Mouse (Mus musculus) bone marrow, adult 2 months (tissue): Measurements from ENCODE around the gene Slc2a9. TPM values are rescaled to one million over a fixed set of nuclear protein-coding genes. Genes with fewer than 3 reads are reported as not detected.

Experiments
- H3K27ac ChIP-seq: fragments of 200-500 bp; 2 replicates; pipeline ENCODE4 v1.5.1; 2012; ENCODE audit warnings: low read depth, mild to moderate bottlenecking, control low read depth, inconsistent platforms, low read length; ENCODE audit not compliant: control insufficient read depth, poor library complexity, insufficient read depth
- H3K4me1 ChIP-seq: fragments of 200-500 bp; 2 replicates; pipeline ENCODE4 v1.6.1; 2011; ENCODE audit warnings: low read length; ENCODE audit not compliant: control insufficient read depth, insufficient read depth
- H3K4me3 ChIP-seq: fragments of 200-500 bp; replicated peaks from 2 replicates; pipeline ENCODE3; 2011; ENCODE audit warnings: mild to moderate bottlenecking, low read depth, low read length, control low read depth; ENCODE audit not compliant: control insufficient read depth
- CTCF ChIP-seq: fragments of 200-500 bp; IDR thresholded peaks from 2 replicates; pipeline ENCODE4 v1.5.1; 2011; ENCODE audit warnings: low read length, control low read depth; ENCODE audit not compliant: control insufficient read depth, insufficient read depth
- POLR2A ChIP-seq: fragments of 200-500 bp; IDR thresholded peaks from 2 replicates; pipeline ENCODE4 v1.6.1; 2011; ENCODE audit warnings: low read depth, mild to moderate bottlenecking, control low read depth, low read length, borderline replicate concordance; ENCODE audit not compliant: control insufficient read depth
- WGBS: fragments of 180-500 bp; shearing (Covaris S2); methylation state at CpG from one replicate; pipeline ENCODE4 v1.1.7; 2018; 5-methylcytosine and 5-hydroxymethylcytosine counted together
- polyA plus RNA-seq: library from polyadenylated mRNA; stranded (reverse); fragments of >200 nt; gene quantifications from 2 replicates; pipeline ENCODE4 v1.2.4, GENCODE M21; 2011; ENCODE audit warnings: low replicate concordance; ENCODE audit not compliant: missing spikeins, insufficient read depth, insufficient read length

Gene Slc2a9
- polyA plus RNA-seq: 3.0 and 11.1 TPM in 2 replicates

DNA sequence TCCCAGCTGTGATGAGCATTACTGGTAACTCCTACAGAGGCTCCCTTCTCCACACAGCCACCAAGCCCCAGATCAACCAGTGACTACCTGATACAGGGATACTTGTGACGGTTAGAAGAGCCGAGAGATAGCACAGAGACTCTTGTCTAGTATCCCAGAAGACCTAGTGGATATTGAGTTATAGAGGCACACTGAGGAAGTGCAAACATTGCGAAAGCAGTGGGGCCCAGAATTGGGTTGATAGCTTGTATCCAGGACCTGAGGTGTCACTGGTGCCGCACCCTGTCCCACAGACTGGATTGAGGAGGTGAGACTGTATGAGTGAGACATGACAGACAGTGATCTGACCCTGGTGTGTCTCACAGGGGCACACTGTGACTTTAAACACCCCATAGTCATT lies at the start of gene Slc2a9:
Gene Slc2a9 (minus strand): TSS at position 152 of the 400 bp plus-strand sequence.
- TF ChIP-seq CTCF (no peak), POLR2A (no peak)
- WGBS: 36% methylated on average over 4 of the region's 4 CpGs
- Histone ChIP-seq H3K4me3 (peak within 1 kb of the TSS; percentile 43), H3K4me1 (peaks cover 18% of the 10 kb centered on the region), H3K27ac (peak within 1 kb of the TSS; percentile 55)

DNA sequence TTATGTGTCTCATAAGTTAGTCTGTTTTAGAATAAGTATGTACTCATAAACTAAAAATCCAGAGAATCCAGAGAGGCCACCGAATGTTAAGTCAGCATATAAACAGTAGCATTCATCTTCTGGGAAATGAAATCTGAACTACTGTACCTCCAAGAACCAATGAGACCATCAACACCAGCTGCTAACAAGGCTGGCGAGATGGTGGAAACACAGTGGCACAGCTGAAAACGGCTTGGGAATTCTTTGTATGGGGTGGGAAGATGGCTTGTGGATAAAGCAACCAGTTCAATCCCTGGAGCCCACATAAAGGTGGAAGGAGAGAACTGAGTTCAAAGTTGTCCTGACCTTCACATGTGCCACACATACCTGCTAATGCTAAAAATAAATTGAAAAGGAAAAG lies 49.7 kb upstream of the Slc2a9 start:
- no peak overlapping the region for H3K4me3 ChIP-seq
- TF ChIP-seq CTCF: no peak
- no peak for TF ChIP-seq POLR2A
- no peak overlapping the region for H3K27ac ChIP-seq
- 84% methylated on average over 3 of the region's 3 CpGs for WGBS
- H3K4me1 ChIP-seq: no peaks in the 10 kb centered on the region

DNA sequence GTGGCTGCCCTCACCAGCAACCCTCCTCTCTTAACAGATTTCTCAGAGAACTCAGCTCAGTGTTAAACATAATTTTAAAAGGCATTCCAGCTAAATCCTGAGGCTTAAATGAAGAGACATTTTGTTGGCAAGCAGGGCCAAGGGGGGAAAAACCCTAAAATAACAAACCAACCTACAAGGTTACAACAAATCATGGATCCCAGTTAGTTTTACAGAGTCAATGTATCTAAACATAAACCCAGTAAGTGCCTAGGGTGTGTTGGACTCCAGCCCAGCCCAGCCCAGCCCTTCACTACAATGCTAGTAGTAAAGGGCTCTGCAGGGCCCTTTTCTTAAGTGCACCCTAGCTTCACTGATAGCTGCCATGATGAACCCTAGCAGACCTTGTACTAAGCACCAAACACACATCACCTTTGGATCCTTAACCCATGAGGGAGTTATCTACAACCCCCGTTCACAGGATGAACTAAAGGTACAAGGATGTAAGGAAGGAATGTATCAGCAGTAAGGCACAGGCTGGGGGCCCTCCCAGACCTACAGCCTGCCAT lies 47.4 kb upstream of the Slc2a9 start:
- no peaks in the 10 kb centered on the region for H3K4me1 ChIP-seq
- TF ChIP-seq CTCF: no peak
- WGBS: 82% methylated on average over 1 of the region's 1 CpGs
- no peak overlapping the region for H3K4me3 ChIP-seq
- H3K27ac ChIP-seq: no peak overlapping the region

DNA sequence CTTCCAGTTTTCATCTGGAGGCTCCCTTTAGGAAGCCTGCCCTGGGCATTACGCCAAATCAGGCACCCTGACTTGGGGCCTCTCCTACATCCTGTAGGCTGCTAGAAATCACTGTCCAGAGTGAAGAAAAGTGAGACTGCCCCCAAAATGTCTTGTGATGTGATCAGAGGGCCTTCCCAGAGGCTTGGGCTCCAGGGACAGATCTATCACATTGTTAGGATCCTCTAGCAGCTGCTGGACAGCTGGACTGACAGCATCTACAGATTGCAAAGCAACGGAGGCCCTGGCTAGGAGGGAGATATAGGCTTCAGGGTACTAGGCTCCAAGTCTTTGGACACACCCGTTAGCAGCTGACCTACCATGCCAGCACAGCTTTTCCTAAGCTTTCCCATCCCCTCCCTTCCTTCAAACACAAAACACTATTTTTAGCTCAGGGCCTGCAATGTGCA lies 46.5 kb upstream of the Slc2a9 start:
- WGBS: 78% methylated on average over 3 of the region's 3 CpGs
- TF ChIP-seq POLR2A (no peak), CTCF (no peak)
- H3K4me1 ChIP-seq: no peaks in the 10 kb centered on the region
- H3K4me3 ChIP-seq: no peak overlapping the region
- no peak overlapping the region for H3K27ac ChIP-seq

DNA sequence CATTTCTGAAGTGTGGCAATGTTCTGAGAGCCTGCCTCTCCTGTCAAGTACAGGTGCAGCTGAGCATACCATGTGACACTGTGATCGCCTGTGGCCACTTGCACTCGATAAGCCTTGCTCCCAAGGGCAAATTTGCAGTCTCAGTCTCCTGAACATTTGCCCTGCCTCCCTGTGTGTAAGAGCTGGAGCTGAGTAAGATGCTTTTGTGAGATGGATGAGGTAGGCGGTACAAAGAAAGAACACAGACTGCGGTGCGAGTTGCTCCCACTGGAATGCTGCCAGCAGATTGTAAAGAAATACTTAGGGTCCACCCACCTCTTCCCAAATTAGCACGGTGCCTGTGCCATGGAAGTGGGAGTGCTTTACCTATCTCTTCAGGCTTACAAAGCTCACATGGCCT lies 44.4 kb upstream of the Slc2a9 start:
- H3K4me1 ChIP-seq: no peaks in the 10 kb centered on the region
- 87% methylated on average over 6 of the region's 6 CpGs for WGBS
- TF ChIP-seq POLR2A: no peak
- no peak overlapping the region for H3K4me3 ChIP-seq
- H3K27ac ChIP-seq: no peak overlapping the region

DNA sequence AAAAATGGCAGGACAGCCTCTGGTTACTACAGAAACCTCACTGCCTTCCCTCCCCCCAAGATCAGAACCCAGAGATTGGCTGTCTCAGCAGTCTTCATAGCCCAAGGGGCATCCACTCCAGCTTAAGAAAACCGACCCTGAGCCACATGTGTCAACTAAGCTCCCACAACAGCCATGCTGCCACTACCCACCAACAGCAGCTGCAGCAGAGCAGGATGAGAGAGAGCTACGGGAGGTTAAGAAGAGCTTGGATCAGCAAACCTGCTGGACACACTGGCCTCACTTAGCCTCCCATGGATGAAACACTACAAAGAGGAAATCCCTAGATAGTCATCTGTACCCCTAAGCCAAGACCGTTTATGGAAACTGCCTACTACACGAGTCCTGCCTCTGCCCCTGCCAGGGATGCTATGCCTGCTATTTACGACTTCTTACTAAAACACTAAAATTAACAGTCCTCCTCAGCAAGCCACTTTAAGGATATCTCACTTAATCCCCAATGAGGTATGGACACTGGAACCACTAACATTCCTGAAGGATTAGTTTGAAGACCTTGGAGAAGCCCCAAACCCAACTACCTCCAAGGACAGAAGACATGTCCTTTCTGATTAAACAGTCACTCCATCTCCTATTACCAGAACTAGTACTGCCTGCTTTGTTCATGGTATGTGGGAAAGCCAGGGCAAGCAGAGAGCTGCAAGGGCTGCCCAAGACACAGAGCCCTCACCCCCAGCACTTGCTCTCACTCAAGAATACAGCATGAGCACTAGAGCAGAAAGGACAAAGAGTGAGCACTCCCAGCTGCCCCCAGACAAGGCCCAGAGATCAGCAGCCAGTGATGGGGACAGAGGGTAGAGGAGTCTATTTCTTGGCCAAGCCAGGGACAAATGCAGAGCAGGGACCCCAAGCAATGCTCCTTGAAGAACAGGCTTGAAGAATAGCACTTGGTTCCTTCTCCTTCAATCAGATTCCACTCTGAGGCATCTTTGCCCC lies 41.8 kb upstream of the Slc2a9 start:
- TF ChIP-seq POLR2A (no peak), CTCF (no peak)
- Histone ChIP-seq H3K4me1 (no peaks in the 10 kb centered on the region), H3K4me3 (no peak overlapping the region), H3K27ac (no peak overlapping the region)
- WGBS: 71% methylated on average over 5 of the region's 5 CpGs

DNA sequence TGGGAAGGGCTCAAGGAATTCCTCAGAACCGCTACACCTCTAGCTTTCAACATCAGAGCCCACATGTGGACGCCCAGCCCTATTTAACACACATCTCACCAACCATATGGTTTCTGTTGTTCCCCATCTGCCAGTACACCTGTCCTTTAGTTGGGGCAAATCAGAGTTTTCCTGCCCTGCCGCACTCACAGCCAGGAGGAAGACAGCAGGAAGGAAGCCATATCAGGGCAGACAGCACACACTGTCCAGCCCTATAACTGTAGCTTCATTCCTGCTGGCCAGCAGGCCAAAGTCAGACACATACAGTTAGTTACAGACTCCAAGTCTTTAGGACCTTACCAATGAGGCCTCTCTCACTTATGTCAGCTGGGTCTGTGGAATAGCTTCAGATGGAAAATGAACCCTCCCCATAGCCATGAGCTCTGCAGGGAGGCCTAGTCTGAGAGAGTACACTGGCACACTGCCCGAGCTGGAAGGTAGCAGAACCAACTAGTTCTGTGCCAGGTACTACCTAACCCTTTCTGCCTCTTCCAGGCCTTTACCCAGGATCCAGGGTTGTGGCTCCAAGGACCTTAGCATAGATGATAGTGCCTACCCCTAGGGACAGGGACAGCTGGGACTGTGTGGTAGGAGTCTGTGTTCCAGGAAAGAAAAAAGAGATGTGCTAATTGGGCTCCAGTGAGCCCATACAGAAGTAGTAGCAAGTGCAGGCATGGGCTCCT lies 40.7 kb upstream of the Slc2a9 start:
- no peak overlapping the region for H3K4me3 ChIP-seq
- WGBS: 80% methylated on average over 4 of the region's 4 CpGs
- no peaks in the 10 kb centered on the region for H3K4me1 ChIP-seq
- no peak for TF ChIP-seq CTCF
- no peak for TF ChIP-seq POLR2A
- no peak overlapping the region for H3K27ac ChIP-seq

DNA sequence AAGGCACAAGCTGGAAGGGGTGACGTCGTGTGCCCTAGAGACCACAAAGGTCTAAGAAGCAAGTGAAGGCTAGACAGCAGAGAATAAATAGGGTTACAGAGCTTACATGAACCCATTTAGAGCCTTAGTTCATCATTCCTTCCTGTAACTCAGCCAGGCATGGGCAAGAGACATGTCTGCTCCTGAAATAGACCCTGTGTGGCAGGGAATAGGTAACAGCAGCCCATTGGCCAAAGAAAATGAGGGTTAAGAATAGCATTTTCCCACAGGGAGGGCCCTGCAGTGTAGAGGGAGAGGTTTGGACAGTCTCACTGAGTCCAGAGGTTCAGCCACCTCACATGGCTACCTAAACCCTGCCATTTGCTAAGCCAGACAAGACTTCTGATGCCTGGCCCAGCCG lies 38.8 kb upstream of the Slc2a9 start:
- no peak overlapping the region for H3K4me3 ChIP-seq
- H3K4me1 ChIP-seq: no peaks in the 10 kb centered on the region
- H3K27ac ChIP-seq: no peak overlapping the region
- WGBS: 83% methylated on average over 3 of the region's 3 CpGs
- no peak for TF ChIP-seq CTCF
- TF ChIP-seq POLR2A: no peak
